25 mouse cellular contexts compared by ENCODE assay signal in the genomic region with DNA sequence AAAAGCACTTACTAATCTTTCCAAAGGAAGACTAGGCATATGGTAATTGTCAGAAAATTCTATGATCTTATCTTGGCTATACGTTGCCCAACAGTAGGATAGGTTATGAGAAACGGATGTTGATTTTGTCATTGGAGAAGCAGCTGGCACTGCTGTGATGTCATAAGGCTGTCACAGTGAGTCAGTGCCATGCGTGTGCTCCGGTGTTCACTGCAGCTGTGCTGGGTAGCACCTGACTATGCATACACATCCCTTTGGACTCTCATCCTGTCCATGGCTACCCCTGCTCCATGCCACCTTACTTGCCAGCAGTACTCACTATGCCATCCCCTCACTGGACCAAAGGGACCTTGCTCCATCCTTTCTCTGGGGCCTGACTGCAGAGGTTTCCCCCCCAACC. TPM values are rescaled to one million over a fixed set of nuclear protein-coding genes. Genes with fewer than 3 reads are reported as not detected.
DNase-seq lines count a peak whose midpoint lies in the region; ATAC-seq and TF ChIP-seq lines count a peak whose summit lies in the region.
"Had no signal": no experiment of that assay in that cellular context is flagged by ENCODE, and none has a peak within 500 bp of the region (broad histone marks: within the 10 kb centered on the region; RNA-seq: fewer than 3 reads in every experiment).

No protein-coding gene starts in this region.

- no peaks in the 10 kb centered on the region for H3K27me3 ChIP-seq in heart, embryonic 15.5 days
- H3K27me3 ChIP-seq in heart, embryonic 11.5 days (ENCODE audit: control insufficient read depth, insufficient read depth, low read length): no peaks in the 10 kb centered on the region
- H3K27me3 ChIP-seq in midbrain, embryonic 11.5 days (ENCODE audit: control insufficient read depth, insufficient read depth, low read length): no peaks in the 10 kb centered on the region
- H3K27me3 ChIP-seq in midbrain, embryonic 10.5 days (ENCODE audit: low read depth, poor library complexity, severe bottlenecking): no peaks in the 10 kb centered on the region
- no peaks in the 10 kb centered on the region for H3K27me3 ChIP-seq in stomach, postnatal 0 days (ENCODE audit: control insufficient read depth, insufficient read depth, low read length)
- H3K27me3 ChIP-seq: embryonic facial prominence, embryonic 12.5 days; forebrain, embryonic 13.5 days; hindbrain, embryonic 15.5 days; liver, embryonic 12.5 days; neural tube, embryonic 13.5 days had no signal

- intact Hi-C loops in left cerebral cortex, adult 2 months (cut with DNase I): no loop called here
- intact Hi-C loops in heart, postnatal 10 days (cut with DNase I): no loop called here

- H3K4me3 ChIP-seq in heart, embryonic 15.5 days: no peak overlapping the region
- H3K4me3 ChIP-seq in heart, embryonic 11.5 days (ENCODE audit: low read depth, low read length): no peak overlapping the region
- H3K4me3 ChIP-seq in midbrain, embryonic 11.5 days (ENCODE audit: low read depth, low read length): no peak overlapping the region
- H3K4me3 ChIP-seq in midbrain, embryonic 10.5 days: no peak overlapping the region
- no peak overlapping the region for H3K4me3 ChIP-seq in stomach, postnatal 0 days (ENCODE audit: low read depth, low read length)
- no peak overlapping the region for H3K4me3 ChIP-seq in left cerebral cortex, adult 2 months
- H3K4me3 ChIP-seq: embryonic facial prominence, embryonic 12.5 days; erythroblast, embryonic 14.5 days; forebrain, embryonic 13.5 days; heart, embryonic 10.5 days; hindbrain, embryonic 15.5 days; layer of hippocampus, adult 2 months; liver, embryonic 12.5 days; neural tube, embryonic 13.5 days had no signal

- H3K36me3 ChIP-seq in heart, embryonic 15.5 days: no peaks in the 10 kb centered on the region
- H3K36me3 ChIP-seq in heart, embryonic 11.5 days (ENCODE audit: control insufficient read depth, insufficient read depth, low read length): no peaks in the 10 kb centered on the region
- no peaks in the 10 kb centered on the region for H3K36me3 ChIP-seq in midbrain, embryonic 11.5 days (ENCODE audit: control insufficient read depth, insufficient read depth, low read length)
- H3K36me3 ChIP-seq in midbrain, embryonic 10.5 days: no peaks in the 10 kb centered on the region
- no peaks in the 10 kb centered on the region for H3K36me3 ChIP-seq in stomach, postnatal 0 days (ENCODE audit: control insufficient read depth, insufficient read depth, low read length)
- H3K36me3 ChIP-seq: embryonic facial prominence, embryonic 12.5 days; heart, embryonic 10.5 days; hindbrain, embryonic 15.5 days; liver, embryonic 12.5 days; neural tube, embryonic 13.5 days had no signal

- peak; percentile 49 for DNase-seq in midbrain, embryonic 11.5 days (ENCODE audit: low spot score, missing footprints)
- no peak for DNase-seq in midbrain, embryonic 10.5 days (ENCODE audit: low spot score)
- no peak for DNase-seq in stomach, postnatal 0 days (ENCODE audit: low spot score)
- no peak for DNase-seq in left cerebral cortex, adult 2 months (ENCODE audit: extremely low spot score in 1 of 2, low spot score in 2 of 2)
- no peak for DNase-seq in heart, postnatal 10 days
- DNase-seq: adrenal gland, postnatal 25 days; cerebellum, adult 11 months; cerebellum, postnatal 10 days; gastrocnemius, postnatal 36 days; heart, postnatal 36 days; kidney, adult 18-20 months; layer of hippocampus, postnatal 36 days; lung, postnatal 14 days; spleen, adult 18-20 months had no signal

- H3K4me1 ChIP-seq in heart, embryonic 15.5 days (replicated peaks): peaks cover 34% of the 10 kb centered on the region
- peaks cover 25% of the 10 kb centered on the region for H3K4me1 ChIP-seq in heart, embryonic 11.5 days (ENCODE audit: control insufficient read depth, insufficient read depth, low read length)
- no peaks in the 10 kb centered on the region for H3K4me1 ChIP-seq in midbrain, embryonic 11.5 days (ENCODE audit: control insufficient read depth, insufficient read depth, low read length)
- peaks cover 13% of the 10 kb centered on the region for H3K4me1 ChIP-seq in midbrain, embryonic 10.5 days
- H3K4me1 ChIP-seq in stomach, postnatal 0 days (replicated peaks; ENCODE audit: control insufficient read depth, insufficient read depth): peaks cover 4% of the 10 kb centered on the region; the same call in 1 of the 2 replicates
- H3K4me1 ChIP-seq: forebrain, embryonic 13.5 days; hindbrain, embryonic 15.5 days had no signal

- H3K9ac ChIP-seq in heart, embryonic 15.5 days: no peak overlapping the region
- H3K9ac ChIP-seq in heart, embryonic 11.5 days (ENCODE audit: low read depth, low read length): no peak overlapping the region
- H3K9ac ChIP-seq in midbrain, embryonic 11.5 days (ENCODE audit: low read length): no peak overlapping the region
- H3K9ac ChIP-seq in stomach, postnatal 0 days (ENCODE audit: low read length): no peak overlapping the region
- H3K9ac ChIP-seq: embryonic facial prominence, embryonic 12.5 days; forebrain, embryonic 13.5 days; hindbrain, embryonic 15.5 days; liver, embryonic 12.5 days; neural tube, embryonic 13.5 days had no signal

- H3K9me3 ChIP-seq in heart, embryonic 15.5 days (replicated peaks): no peaks in the 10 kb centered on the region
- H3K9me3 ChIP-seq in heart, embryonic 11.5 days (replicated peaks; ENCODE audit: control insufficient read depth, low read length): no peaks in the 10 kb centered on the region
- no peaks in the 10 kb centered on the region for H3K9me3 ChIP-seq in midbrain, embryonic 11.5 days (ENCODE audit: control insufficient read depth, low read length)
- H3K9me3 ChIP-seq in midbrain, embryonic 10.5 days (replicated peaks): no peaks in the 10 kb centered on the region
- no peaks in the 10 kb centered on the region for H3K9me3 ChIP-seq in stomach, postnatal 0 days (ENCODE audit: control insufficient read depth, low read length)
- H3K9me3 ChIP-seq: embryonic facial prominence, embryonic 12.5 days; forebrain, embryonic 13.5 days; heart, embryonic 10.5 days; hindbrain, embryonic 15.5 days; liver, embryonic 12.5 days; neural tube, embryonic 13.5 days had no signal

- H3K27ac ChIP-seq in heart, embryonic 15.5 days: 0 out of 2 replicates have a peak overlapping the region, but pooled peaks have one; percentile 14
- no peak overlapping the region for H3K27ac ChIP-seq in heart, embryonic 11.5 days (ENCODE audit: low read depth, low read length)
- no peak overlapping the region for H3K27ac ChIP-seq in midbrain, embryonic 11.5 days (ENCODE audit: low read depth, low read length)
- no peak overlapping the region for H3K27ac ChIP-seq in midbrain, embryonic 10.5 days (replicated peaks)
- no peak overlapping the region for H3K27ac ChIP-seq in stomach, postnatal 0 days (replicated peaks)
- H3K27ac ChIP-seq in left cerebral cortex, adult 2 months: no peak overlapping the region
- H3K27ac ChIP-seq: embryonic facial prominence, embryonic 12.5 days; forebrain, embryonic 13.5 days; heart, embryonic 10.5 days; hindbrain, embryonic 15.5 days; liver, embryonic 12.5 days; neural tube, embryonic 13.5 days had no signal

- no peak for TF ChIP-seq CTCF in stomach, postnatal 0 days (IDR thresholded peaks at IDR 0.05; ENCODE audit: low read depth)
- no peak for TF ChIP-seq CTCF in left cerebral cortex, adult 2 months (IDR thresholded peaks at IDR 0.05)

- TF ChIP-seq EP300 in stomach, postnatal 0 days (optimal IDR thresholded peaks at IDR 0.05): no peak

- no peak for ATAC-seq in heart, embryonic 15.5 days (replicated peaks; ENCODE audit: insufficient number of reproducible peaks, insufficient read depth, low FRiP score, low read depth)
- no peak for ATAC-seq in heart, embryonic 11.5 days (replicated peaks; ENCODE audit: insufficient number of reproducible peaks, low FRiP score, low TSS enrichment)
- ATAC-seq in midbrain, embryonic 11.5 days (ENCODE audit: low FRiP score): no peak
- 0 out of 2 replicates have a peak, but pooled peaks have one; percentile 34 for ATAC-seq in granulocyte monocyte progenitor cell, adult 5-6 weeks (replicated peaks; ENCODE audit: poor library complexity, severe bottlenecking)
- ATAC-seq in stomach, postnatal 0 days (ENCODE audit: low FRiP score, low TSS enrichment): 0 out of 2 replicates have a peak, but pooled peaks have one; percentile 48
- ATAC-seq: forebrain, embryonic 13.5 days had no signal

- WGBS in heart, embryonic 15.5 days: 58% methylated on average over 4 of the region's 4 CpGs
- 63% methylated on average over 4 of the region's 4 CpGs for WGBS in heart, embryonic 11.5 days (ENCODE audit: insufficient replicate concordance)
- 84% methylated on average over 4 of the region's 4 CpGs for WGBS in midbrain, embryonic 11.5 days
- WGBS in midbrain, embryonic 10.5 days: 85% methylated on average over 4 of the region's 4 CpGs
- WGBS in stomach, postnatal 0 days: 75% methylated on average over 4 of the region's 4 CpGs

- H3K4me2 ChIP-seq in heart, embryonic 15.5 days: no peak overlapping the region
- H3K4me2 ChIP-seq in heart, embryonic 11.5 days: no peak overlapping the region
- H3K4me2 ChIP-seq in midbrain, embryonic 11.5 days: no peak overlapping the region
- no peak overlapping the region for H3K4me2 ChIP-seq in stomach, postnatal 0 days (replicated peaks; ENCODE audit: low read depth)
- H3K4me2 ChIP-seq: embryonic facial prominence, embryonic 12.5 days; forebrain, embryonic 13.5 days; hindbrain, embryonic 15.5 days; neural tube, embryonic 13.5 days had no signal

RNA-seq across cellular contexts. Expression of gene Foxo1, which starts 30.5 kb away (rescaled TPM):
- 5.4 and 7.1 TPM in 2 replicates for polyA plus RNA-seq in heart, embryonic 15.5 days (2015; fragmentation: Nextera tagmentation; extraction: Ambion mirVana)
- 7.1 and 7.8 TPM in 2 replicates for polyA plus RNA-seq in heart, embryonic 11.5 days (2014; fragmentation: Nextera tagmentation; extraction: Ambion mirVana)
- polyA plus RNA-seq in midbrain, embryonic 11.5 days (2014; fragmentation: Nextera tagmentation; extraction: Ambion mirVana): 2.7 and 3.0 TPM in 2 replicates
- 1.9 and 2.1 TPM in 2 replicates for polyA plus RNA-seq in midbrain, embryonic 10.5 days (2016; fragmentation: Nextera tagmentation; extraction: Ambion mirVana)
- 1.8 and 2.6 TPM in 2 replicates for total RNA-seq in granulocyte monocyte progenitor cell, adult 5-6 weeks (2014; fragmentation: Nextera tagmentation)
- total RNA-seq in granulocyte monocyte progenitor cell, adult 5-6 weeks (2017): 0.39 and 0.46 TPM in 2 replicates
- polyA plus RNA-seq in stomach, postnatal 0 days (2015; fragmentation: Nextera tagmentation; extraction: Ambion mirVana): 3.4 and 4.0 TPM in 2 replicates
- 10 to 100 TPM; 10.3 to 13.8 TPM for total RNA-seq in left cerebral cortex, adult 2 months (2021)
- total RNA-seq in heart, postnatal 10 days (2021): 10 to 100 TPM; 16.7 to 17.1 TPM

Comparison
In these comparisons a context has a peak if more than half of its experiments do, and no peak if none do; other contexts are left out.
1. ATAC-seq: peak in granulocyte monocyte progenitor cell, adult 5-6 weeks (single experiment) and stomach, postnatal 0 days (single experiment); none in heart, embryonic 15.5 days (single experiment), heart, embryonic 11.5 days (single experiment) and midbrain, embryonic 11.5 days (single experiment).